Mouse (Mus musculus) adrenal gland (tissue): ENCODE data around the gene Exoc3l.

ENCODE experiments used
- intact Hi-C: fragments of 180-260 bp; cut with DNase I; formaldehyde crosslinking; loops from one replicate; pipeline ENCODE4 v1.15.1; 2025

Gene Exoc3l

GRCm38 (mm10) chr8:105269461-105269947, 26.4 kb downstream of the Exoc3l start, which contains the start of gene Hsf4:
Gene Hsf4 (plus strand): TSS chr8:105269801.
- intact Hi-C loops: no loop called here

GRCm38 (mm10) chr8:105269075-105269458, 26.8 kb downstream of the Exoc3l start:
- intact Hi-C loops: no loop called here

DNA sequence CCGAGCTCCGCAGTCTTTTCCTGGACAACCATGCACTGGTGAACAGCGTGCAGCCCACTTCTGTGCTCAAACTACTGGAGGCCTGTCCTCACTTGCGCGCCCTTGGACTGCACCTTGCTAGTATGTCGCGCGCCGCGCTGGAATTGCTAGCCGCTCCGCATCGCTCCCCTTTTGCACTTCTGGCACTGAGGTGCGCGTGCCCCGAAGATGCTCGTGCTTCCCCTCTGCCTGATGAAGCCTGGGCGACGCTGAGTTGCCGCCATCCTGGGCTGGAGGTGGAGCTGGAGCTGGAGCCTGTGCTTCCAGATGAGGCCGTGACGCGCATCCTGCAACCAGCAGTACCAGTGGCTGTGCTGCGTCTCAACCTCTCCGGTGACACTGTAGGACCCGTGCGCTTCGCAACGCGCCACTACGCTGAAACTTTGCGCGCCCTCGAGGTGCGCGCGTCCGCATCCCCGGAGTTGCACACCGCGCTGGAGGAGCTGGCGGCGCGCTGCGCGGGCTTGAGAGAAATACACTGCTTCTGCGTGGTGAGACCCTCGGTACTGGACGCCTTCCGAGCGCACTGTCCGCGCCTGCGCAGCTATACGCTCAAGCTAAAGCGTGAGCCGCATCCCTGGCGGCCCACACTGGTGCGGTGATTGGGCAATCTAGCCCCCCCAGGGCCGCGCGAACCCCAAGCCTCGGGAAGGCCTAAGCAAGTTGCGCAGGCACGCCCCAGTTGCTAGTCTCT, 27.4 kb downstream of the Exoc3l start:
- intact Hi-C loops: no loop called here

DNA sequence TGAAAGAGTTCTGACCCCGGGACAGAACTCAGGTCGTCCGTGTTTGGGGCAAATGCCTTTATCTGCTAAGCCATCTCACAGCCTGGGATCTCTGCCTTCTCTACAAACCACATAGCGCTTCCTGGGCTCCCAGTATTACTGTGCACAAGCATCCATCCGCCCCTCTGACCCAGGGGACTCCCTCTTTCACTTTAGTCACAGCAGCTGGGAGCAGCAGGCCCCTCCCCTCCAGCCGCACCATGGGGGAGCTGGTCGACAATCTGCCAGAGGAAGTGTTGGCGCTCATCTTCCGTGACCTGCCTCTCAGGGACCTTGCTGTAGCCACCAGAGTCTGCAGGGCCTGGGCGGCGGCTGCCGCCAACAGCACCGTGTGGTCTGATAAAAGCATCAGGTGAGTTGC, 29.1 kb downstream of the Exoc3l start:
- intact Hi-C loops: no loop called here

DNA sequence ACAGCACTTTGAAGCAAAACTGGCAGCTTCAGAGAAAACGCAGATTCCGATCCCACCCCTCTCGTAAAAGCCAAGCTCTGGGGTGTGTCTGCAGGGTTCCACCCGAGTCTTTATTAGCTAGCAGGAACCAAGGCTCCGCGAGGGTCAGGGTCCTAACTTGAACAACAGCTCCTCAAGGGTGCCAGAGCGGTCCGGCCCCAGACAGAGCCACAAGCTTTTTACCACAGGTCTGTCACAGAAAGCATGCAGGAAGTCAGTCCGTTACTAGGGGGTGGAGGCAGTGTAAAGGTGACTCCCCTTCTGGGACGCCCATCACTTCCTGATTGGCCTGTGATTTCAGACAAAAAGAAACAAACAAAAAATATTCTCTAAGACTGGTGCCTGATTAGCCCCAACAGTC, 30.8 kb downstream of the Exoc3l start:
- intact Hi-C loops: no loop called here

- intact Hi-C loops: loop anchor here (5.0 kb wide), 1 partner anchor 37 kb away; the partner anchor contains the start of gene D230025D16Rik
Measured at GRCm38 (mm10) chr8:105264024-105264982, 31.6 kb downstream of the Exoc3l start, which contains the start of the genes Tradd and Fbxl8. Gene Tradd (minus strand): TSS chr8:105264609. Gene Fbxl8 (plus strand): TSS chr8:105264648.

GRCm38 (mm10) chr8:105263244-105263912, 32.5 kb downstream of the Exoc3l start:
- intact Hi-C loops: loop anchor here (5.0 kb wide), 1 partner anchor 36 kb away; the partner anchor contains the start of gene D230025D16Rik

DNA sequence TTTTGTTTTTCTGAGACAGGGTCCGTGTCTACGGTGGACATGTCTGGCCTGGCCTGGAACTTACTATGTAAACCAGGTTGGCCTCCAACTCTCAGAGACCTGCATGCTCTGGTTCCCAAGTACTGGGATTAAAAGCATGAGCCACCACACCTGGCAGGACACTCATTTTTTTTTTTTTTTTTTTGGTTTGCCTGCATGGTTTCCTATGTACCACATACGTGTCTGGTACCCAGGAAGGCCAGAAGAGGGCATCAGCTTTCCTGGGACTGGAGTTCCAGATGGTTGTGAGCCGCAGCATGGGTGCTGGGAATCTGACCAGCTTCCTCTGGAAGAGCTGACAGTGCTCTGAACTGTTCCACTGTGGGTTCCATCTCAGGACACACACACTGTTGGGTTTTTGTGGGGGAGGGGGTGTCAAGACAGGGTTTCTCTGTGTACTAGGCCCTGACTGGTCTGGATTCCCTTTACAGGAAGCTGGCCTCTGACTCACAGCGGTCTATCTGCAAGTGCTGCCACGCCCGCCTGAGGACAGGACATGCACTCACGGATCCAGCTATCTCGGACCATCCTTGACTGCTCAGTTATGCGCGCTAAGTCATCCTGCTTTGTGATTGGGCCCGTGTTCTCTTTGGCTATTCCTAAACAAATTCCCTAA, 34.4 kb downstream of the Exoc3l start:
- intact Hi-C loops: loop anchor here (5.0 kb wide), 1 partner anchor 34 kb away; the partner anchor contains the start of gene D230025D16Rik

DNA sequence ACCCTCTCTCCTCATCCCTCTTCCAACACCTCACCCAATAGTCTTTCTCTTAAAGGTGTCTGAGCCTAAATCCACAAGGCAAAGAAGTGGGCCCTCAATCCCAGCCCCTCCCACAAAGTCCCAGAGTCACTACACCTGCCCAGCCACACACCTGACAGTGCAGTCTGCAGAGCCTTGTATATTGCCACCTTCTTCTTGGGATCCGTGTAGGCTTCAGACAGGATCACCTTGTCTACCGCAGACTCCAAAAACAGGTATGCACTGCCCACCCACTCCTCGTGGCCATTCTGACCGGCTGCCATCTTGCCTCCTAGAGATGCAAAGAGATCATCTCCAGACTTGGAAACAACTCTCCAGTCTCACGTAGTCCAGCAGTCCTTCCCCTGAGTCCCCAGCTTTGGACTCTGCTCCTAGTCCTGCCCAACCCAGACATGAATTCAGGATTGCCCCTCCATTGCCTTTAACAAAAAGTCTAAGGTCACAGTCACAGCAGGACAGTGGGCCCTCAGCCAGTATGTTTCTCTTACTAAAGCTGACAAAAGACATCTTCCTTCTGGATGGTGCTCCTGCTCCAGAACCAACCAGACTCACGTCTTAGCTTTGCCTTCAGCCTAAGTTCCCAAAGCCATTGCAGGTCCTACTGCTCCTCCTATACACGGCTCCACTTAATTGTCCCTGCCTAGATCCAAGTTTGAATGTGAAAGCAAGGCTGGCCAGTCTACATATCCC, 35.4 kb downstream of the Exoc3l start:
- intact Hi-C loops: loop anchor here (5.0 kb wide), 1 partner anchor 33 kb away; the partner anchor contains the start of gene D230025D16Rik

GRCm38 (mm10) chr8:105259721-105260320, 36.1 kb downstream of the Exoc3l start:
- intact Hi-C loops: loop anchor here (5.0 kb wide), 2 partner anchors 33 to 138 kb away; partner anchors contain the start of gene D230025D16Rik

DNA sequence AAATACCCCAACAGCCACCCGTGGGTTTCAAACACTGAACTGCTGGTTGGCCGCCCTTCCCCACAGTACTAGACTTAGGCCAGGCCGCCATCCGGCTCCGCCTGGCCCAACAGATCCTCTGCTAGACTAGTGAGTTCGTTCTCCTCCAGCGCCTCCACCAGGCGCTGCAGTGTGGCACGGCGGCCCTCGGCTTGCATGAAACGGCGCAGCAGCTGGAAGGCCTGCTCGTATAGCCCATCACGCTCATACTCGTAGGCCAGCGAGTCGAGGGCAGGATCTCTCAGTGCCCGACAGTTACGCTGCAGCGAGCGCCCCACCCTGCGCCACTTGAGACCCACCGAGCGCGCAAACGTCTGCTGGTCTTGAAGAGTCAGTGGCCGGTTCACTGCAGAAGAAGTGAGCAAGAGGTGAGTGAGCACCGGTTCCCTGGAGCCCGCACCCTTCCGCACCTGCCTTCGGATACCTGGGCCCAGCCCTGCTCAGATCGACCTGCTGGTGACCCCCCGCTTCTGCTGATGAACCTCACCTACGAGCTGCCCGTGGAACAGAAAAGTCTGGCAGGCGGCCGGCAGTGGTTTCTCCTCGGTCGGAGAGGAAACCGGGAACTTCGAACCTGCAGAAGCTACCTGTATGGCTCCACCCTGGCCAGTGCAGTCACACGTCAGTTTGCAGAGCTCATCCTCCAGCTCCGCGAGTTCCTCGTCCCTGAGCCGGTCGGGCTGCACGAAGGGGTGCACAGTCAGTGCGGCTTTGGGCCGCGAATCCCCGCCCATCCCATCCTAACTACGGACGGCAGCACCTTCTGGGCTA, 36.8 kb downstream of the Exoc3l start:
- intact Hi-C loops: loop anchor here (5.0 kb wide), 1 partner anchor 137 kb away; no protein-coding TSS in a partner anchor

- intact Hi-C loops: loop anchor here (5.0 kb wide), 1 partner anchor 135 kb away; no protein-coding TSS in a partner anchor
Measured at GRCm38 (mm10) chr8:105257318-105258114, 38.4 kb downstream of the Exoc3l start.

GRCm38 (mm10) chr8:105254966-105255350, 40.9 kb downstream of the Exoc3l start, which contains the start of gene B3gnt9:
Gene B3gnt9 (minus strand): TSS chr8:105255153.
- intact Hi-C loops: loop anchor here (5.0 kb wide), 1 partner anchor 133 kb away; no protein-coding TSS in a partner anchor

GRCm38 (mm10) chr8:105254152-105254965, 41.5 kb downstream of the Exoc3l start:
- intact Hi-C loops: no loop called here

DNA sequence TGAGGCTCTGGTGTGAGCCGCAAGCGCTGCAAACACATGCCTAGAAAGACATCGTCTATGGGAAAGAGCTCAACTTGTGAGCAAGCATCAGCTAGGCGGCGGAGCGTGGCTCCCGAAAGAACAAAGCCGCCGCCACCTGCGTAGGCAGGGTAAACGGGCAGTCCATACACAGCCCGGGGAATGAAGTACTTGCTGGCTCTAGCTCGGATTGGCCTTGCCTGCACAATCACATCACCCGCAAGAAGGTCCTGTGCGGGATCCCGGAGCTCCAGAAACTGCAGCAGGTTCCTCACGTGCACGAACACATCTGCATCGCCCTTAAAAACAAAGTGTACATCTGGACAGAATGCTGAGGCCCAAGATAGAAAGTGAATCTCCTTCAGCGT, 42.1 kb downstream of the Exoc3l start:
- intact Hi-C loops: no loop called here
